Mouse (Mus musculus) heart, adult 2 months (tissue): ENCODE results near the gene Hyal3.

Experiments used
- CTCF ChIP-seq: fragments of 200-600 bp; IDR thresholded peaks from 2 replicates; pipeline ENCODE4 v1.8.1; 2022; ENCODE audit warnings: antibody characterized with exemption, mild to moderate bottlenecking, moderate library complexity
- EP300 ChIP-seq: fragments of 200-500 bp; IDR thresholded peaks from 2 replicates; pipeline ENCODE4 v1.6.1; 2011; ENCODE audit warnings: low read depth, low read length, control low read depth; ENCODE audit not compliant: insufficient read depth
- POLR2A ChIP-seq: fragments of 200-500 bp; IDR thresholded peaks from 2 replicates; pipeline ENCODE4 v1.6.1; 2011; ENCODE audit warnings: mild to moderate bottlenecking, low read depth, low read length, control low read depth; ENCODE audit not compliant: insufficient read depth

DNA sequence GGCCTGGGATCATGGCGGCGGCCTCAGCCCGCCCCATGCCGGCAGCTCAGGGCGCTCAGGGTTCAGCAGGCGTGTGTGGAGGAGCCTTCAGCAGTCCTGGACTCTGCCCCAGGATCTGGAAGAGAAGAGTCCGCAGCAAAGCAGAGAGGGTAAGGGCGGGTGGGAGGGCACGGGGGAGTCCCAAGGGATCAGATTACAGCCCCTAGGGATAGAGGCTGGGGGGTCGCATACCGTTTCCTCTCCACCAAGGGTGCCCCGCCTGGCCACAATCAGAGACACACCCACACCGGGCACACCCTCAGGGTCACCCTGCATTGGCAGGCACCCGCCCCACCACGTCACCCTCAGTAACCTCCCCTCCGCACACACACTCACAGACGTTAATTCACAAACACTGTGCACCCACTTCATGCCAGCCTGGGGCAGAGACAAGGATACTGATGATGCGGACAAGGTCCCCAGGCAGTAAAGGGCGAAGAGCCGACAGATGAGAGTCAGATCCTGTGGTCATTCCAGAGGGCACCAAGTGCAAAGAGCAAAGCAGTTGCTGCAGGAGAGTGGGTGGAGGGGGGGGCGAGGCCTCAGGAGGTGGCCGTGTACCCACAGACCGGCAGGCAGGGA is 24.5 kb downstream of the Hyal3 start:
- TF ChIP-seq POLR2A: no peak
- no peak for TF ChIP-seq EP300
- no peak for TF ChIP-seq CTCF
